Mouse (Mus musculus): ENCODE results near the gene Tnfrsf13b.

The Tnfrsf13b gene

GRCm38 (mm10) chr11:61126606-61127355 lies at the start of gene Tnfrsf13b:
Tnfrsf13b (plus strand) TSS chr11:61126755.
- in situ Hi-C loops (cut with MboI, MseI): no loop called here

GRCm38 (mm10) chr11:61081624-61082023 lies 44.9 kb upstream of the Tnfrsf13b start:
- in situ Hi-C loops (cut with MboI, MseI): no loop called here

GRCm38 (mm10) chr11:61090195-61090594 lies 36.4 kb upstream of the Tnfrsf13b start:
- in situ Hi-C loops (cut with MboI, MseI): no loop called here

GRCm38 (mm10) chr11:61091192-61091591 lies 35.4 kb upstream of the Tnfrsf13b start:
- in situ Hi-C loops (cut with MboI, MseI): no loop called here

GRCm38 (mm10) chr11:61091642-61092262 lies 34.8 kb upstream of the Tnfrsf13b start:
- in situ Hi-C loops (cut with MboI, MseI): no loop called here

GRCm38 (mm10) chr11:61098046-61098445 lies 28.5 kb upstream of the Tnfrsf13b start:
- in situ Hi-C loops (cut with MboI, MseI): no loop called here

GRCm38 (mm10) chr11:61102397-61103339 lies 23.9 kb upstream of the Tnfrsf13b start:
- in situ Hi-C loops (cut with MboI, MseI): no loop called here

- in situ Hi-C loops (cut with MboI, MseI): no loop called here
Measured at GRCm38 (mm10) chr11:61104241-61104901, 22.2 kb upstream of the Tnfrsf13b start.

- in situ Hi-C loops (cut with MboI, MseI): loop anchor here (5.0 kb wide), 1 partner anchor 43 kb away; no protein-coding TSS in a partner anchor
Measured at GRCm38 (mm10) chr11:61108911-61109361, 17.6 kb upstream of the Tnfrsf13b start.

GRCm38 (mm10) chr11:61109707-61110106 lies 16.8 kb upstream of the Tnfrsf13b start:
- in situ Hi-C loops (cut with MboI, MseI): loop anchor here (5.0 kb wide), 1 partner anchor 43 kb away; no protein-coding TSS in a partner anchor

- in situ Hi-C loops (cut with MboI, MseI): no loop called here
Measured at GRCm38 (mm10) chr11:61110113-61110512, 16.4 kb upstream of the Tnfrsf13b start.

- in situ Hi-C loops (cut with MboI, MseI): no loop called here
Measured at GRCm38 (mm10) chr11:61110928-61111327, 15.6 kb upstream of the Tnfrsf13b start.

GRCm38 (mm10) chr11:61111472-61111871 lies 15.1 kb upstream of the Tnfrsf13b start:
- in situ Hi-C loops (cut with MboI, MseI): no loop called here

- in situ Hi-C loops (cut with MboI, MseI): no loop called here
Measured at GRCm38 (mm10) chr11:61112323-61112995, 14.1 kb upstream of the Tnfrsf13b start.

GRCm38 (mm10) chr11:61116226-61116625 lies 10.3 kb upstream of the Tnfrsf13b start:
- in situ Hi-C loops (cut with MboI, MseI): no loop called here

GRCm38 (mm10) chr11:61119996-61120583 lies 6.5 kb upstream of the Tnfrsf13b start:
- in situ Hi-C loops (cut with MboI, MseI): no loop called here

- in situ Hi-C loops (cut with MboI, MseI): no loop called here
Measured at GRCm38 (mm10) chr11:61122283-61122768, 4.2 kb upstream of the Tnfrsf13b start.

- in situ Hi-C loops (cut with MboI, MseI): no loop called here
Measured at GRCm38 (mm10) chr11:61122769-61123288, 3.7 kb upstream of the Tnfrsf13b start.

- in situ Hi-C loops (cut with MboI, MseI): no loop called here
Measured at GRCm38 (mm10) chr11:61123886-61124285, 2.7 kb upstream of the Tnfrsf13b start.

- in situ Hi-C loops (cut with MboI, MseI): no loop called here
Measured at GRCm38 (mm10) chr11:61125970-61126369, 585 bp upstream of the Tnfrsf13b start.

Data from T-helper 1 cell (primary cell).